Mouse (Mus musculus): ENCODE results near the gene Dusp27.

DNA sequence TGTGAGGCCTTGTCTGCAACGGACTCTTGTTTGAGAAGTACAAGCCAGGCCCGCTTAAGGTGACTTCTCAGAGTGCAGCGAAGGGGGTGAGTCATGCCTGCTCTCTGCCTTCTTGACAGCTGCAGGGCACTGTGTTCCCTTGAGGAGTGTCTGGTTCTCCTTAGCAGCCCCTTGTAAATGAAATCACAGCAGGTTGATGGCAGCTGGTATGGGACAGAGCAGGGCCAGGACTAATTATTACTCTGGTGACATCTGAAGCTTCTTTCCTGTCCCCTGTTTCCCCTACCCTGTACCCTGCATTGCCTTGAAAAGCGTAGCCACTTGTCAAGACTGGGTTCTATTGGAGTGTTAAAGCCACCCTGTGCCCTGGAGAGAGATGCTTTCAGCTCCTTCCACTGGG, 38.0 kb downstream of the Dusp27 start:
- no peak for TF ChIP-seq CTCF (IDR thresholded peaks at IDR 0.05; ENCODE audit: low read depth)
- TF ChIP-seq EP300 (optimal IDR thresholded peaks at IDR 0.05): no peak

All from stomach, postnatal 0 days (tissue).